Mouse (Mus musculus): ENCODE results near the gene Pqlc2.

GRCm38 (mm10) chr4:139310899-139311701 is 592 bp upstream of the Pqlc2 start:
- no peak for TF ChIP-seq CTCF (IDR thresholded peaks at IDR 0.05; ENCODE audit: low read depth, low read length)
- TF ChIP-seq POLR2A (IDR thresholded peaks at IDR 0.05; ENCODE audit: extremely low read depth, insufficient read depth, low read length), result no peak

All from liver, adult 2 months (tissue).